Mouse (Mus musculus) midbrain, embryonic 16.5 days (tissue): ENCODE results near the gene Nudt13. TPM values are rescaled to one million over a fixed set of nuclear protein-coding genes. Genes with fewer than 3 reads are reported as not detected.
A peak's percentile ranks its signal among the peaks of the same experiment; 100 is the strongest.

Experiments
- ATAC-seq: fragments of 200-750 bp; cut with Nextera tagmentation; 2 replicates; pipeline ENCODE4 v1.8.0; 2017; ENCODE audit warnings: moderate TSS enrichment
- H3K27ac ChIP-seq: fragments of 300-500 bp; sonication (generic); 2 replicates; pipeline ENCODE4 v1.5.1; 2014; ENCODE audit warnings: mild to moderate bottlenecking, low read length, mixed read lengths
- H3K27me3 ChIP-seq: fragments of 300-500 bp; sonication (generic); 2 replicates; pipeline ENCODE4 v1.6.1; 2014; ENCODE audit warnings: low read depth, low read length, mixed read lengths; ENCODE audit not compliant: control insufficient read depth, insufficient read depth
- H3K36me3 ChIP-seq: fragments of 300-500 bp; sonication (generic); 2 replicates; pipeline ENCODE4 v1.6.1; 2014; ENCODE audit warnings: mild to moderate bottlenecking, low read length, moderate library complexity, mixed read lengths; ENCODE audit not compliant: control insufficient read depth, insufficient read depth
- H3K4me1 ChIP-seq: fragments of 300-500 bp; sonication (generic); 2 replicates; pipeline ENCODE4 v1.6.1; 2014; ENCODE audit warnings: mild to moderate bottlenecking, low read length, mixed read lengths; ENCODE audit not compliant: control insufficient read depth, insufficient read depth
- H3K4me2 ChIP-seq: fragments of 300-500 bp; sonication (generic); 2 replicates; pipeline ENCODE4 v1.6.1; 2014; ENCODE audit warnings: mild to moderate bottlenecking, low read length, mixed read lengths
- H3K4me3 ChIP-seq: fragments of 300-500 bp; sonication (generic); 2 replicates; pipeline ENCODE4 v1.5.1; 2014; ENCODE audit warnings: low read depth, mild to moderate bottlenecking, low read length, moderate library complexity, mixed read lengths
- H3K9ac ChIP-seq: fragments of 300-500 bp; sonication (generic); 2 replicates; pipeline ENCODE4 v1.6.1; 2014; ENCODE audit warnings: low read depth, low read length, mixed read lengths
- H3K9me3 ChIP-seq: fragments of 300-500 bp; sonication (generic); replicated peaks from 2 replicates; pipeline ENCODE4 v1.6.1; 2014; ENCODE audit warnings: mild to moderate bottlenecking, low read length, mixed read lengths; ENCODE audit not compliant: control insufficient read depth, poor library complexity, severe bottlenecking
- WGBS: fragments of 180-500 bp; shearing (Covaris S2); extraction: QIAGEN DNeasy Blood & Tissue Kit; methylation state at CpG from one replicate; pipeline ENCODE4 v1.1.7; 2014; 5-methylcytosine and 5-hydroxymethylcytosine counted together
- polyA plus RNA-seq: library from polyadenylated mRNA; unstranded; fragments of >200 nt; fragmentation: Nextera tagmentation; extraction: Ambion mirVana; gene quantifications from 2 replicates; pipeline ENCODE4 v1.2.1, GENCODE M21; 2015

The Nudt13 gene
- polyA plus RNA-seq, 1 experiment from 2014 or later, result 13.9 TPM

DNA sequence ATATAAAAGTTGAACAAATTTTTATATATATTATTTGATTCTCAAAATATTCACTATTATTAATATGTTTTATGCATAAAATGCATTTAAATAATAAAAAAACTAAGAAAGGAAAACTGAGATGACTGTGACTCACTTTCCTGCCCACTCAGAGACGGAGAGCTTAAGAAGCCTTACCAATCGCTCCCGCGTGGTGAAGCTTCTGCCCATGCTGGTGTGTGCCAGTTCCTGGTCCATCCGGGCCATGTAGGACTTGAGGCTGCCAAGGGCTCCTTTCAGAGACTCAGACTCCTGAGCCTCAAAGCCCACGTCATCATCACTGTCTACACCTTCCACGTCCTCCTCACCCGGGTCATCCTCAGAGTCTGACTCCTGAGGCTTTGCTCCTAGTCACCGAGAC is 29.7 kb downstream of the Nudt13 start:
- no peak for ATAC-seq

DNA sequence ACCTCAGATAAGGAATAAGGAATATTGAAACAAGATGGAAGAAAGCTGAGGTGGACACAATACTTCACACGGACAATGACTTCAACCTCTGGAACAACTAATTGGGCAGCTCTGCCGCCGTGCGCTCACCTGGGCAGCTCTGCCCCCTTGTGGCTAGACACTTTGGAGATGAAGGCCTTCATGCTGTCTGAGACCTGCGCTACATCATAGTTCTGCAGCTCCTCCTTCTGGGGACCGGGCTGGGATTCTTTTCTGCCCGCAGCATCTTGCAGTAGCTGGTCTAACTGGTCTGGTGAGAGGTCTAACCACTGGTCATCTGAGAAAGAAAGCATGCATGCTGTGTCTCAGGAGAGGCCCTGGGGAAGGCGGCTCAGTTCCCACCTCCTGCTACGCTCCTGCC is 34.0 kb downstream of the Nudt13 start:
- no peaks in the 10 kb centered on the region for H3K4me1 ChIP-seq
- no peak overlapping the region for H3K4me2 ChIP-seq
- no peak overlapping the region for H3K27ac ChIP-seq
- no peak for ATAC-seq
- WGBS, result 73% methylated on average over 9 of the region's 9 CpGs
- H3K9ac ChIP-seq, result no peak overlapping the region
- no peaks in the 10 kb centered on the region for H3K9me3 ChIP-seq
- no peaks in the 10 kb centered on the region for H3K27me3 ChIP-seq
- H3K36me3 ChIP-seq, result peaks cover 18% of the 10 kb centered on the region
- no peak overlapping the region for H3K4me3 ChIP-seq

More for the DNA sequence above, 29.7 kb downstream of the Nudt13 start:
- H3K9ac ChIP-seq, result no peak overlapping the region
- no peak overlapping the region for H3K4me2 ChIP-seq
- no peaks in the 10 kb centered on the region for H3K27me3 ChIP-seq
- H3K4me1 ChIP-seq, result no peaks in the 10 kb centered on the region
- 97% methylated on average over 9 of the region's 9 CpGs for WGBS
- no peaks in the 10 kb centered on the region for H3K9me3 ChIP-seq
- no peak overlapping the region for H3K27ac ChIP-seq
- peaks cover 22% of the 10 kb centered on the region for H3K36me3 ChIP-seq
- no peak overlapping the region for H3K4me3 ChIP-seq

DNA sequence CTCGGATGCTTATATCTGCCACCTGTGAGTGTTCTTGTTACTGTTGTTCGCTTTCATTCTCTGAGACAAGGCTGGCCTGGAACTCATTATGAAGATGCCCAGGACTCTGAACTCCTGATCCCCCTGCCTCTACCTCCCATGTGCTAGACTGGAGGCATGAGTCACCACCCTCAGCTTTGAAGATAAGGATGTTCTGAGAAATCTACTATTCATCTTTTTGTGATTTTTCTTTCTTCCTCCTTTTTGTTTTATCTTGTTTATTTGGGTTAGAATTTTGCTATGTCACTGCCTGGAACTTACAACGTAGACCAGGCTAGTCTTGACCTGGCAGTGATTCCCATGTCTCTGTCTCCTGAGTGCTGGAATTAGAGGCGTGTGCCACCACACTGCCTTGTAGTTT is 36.8 kb downstream of the Nudt13 start:
- H3K9ac ChIP-seq, result no peak overlapping the region
- no peak overlapping the region for H3K4me3 ChIP-seq
- H3K27me3 ChIP-seq, result no peaks in the 10 kb centered on the region
- no peak for ATAC-seq
- no peaks in the 10 kb centered on the region for H3K4me1 ChIP-seq
- H3K9me3 ChIP-seq, result no peaks in the 10 kb centered on the region
- H3K36me3 ChIP-seq, result peaks cover 31% of the 10 kb centered on the region
- H3K4me2 ChIP-seq, result no peak overlapping the region
- no peak overlapping the region for H3K27ac ChIP-seq
- 95% methylated on average over 4 of the region's 4 CpGs for WGBS

DNA sequence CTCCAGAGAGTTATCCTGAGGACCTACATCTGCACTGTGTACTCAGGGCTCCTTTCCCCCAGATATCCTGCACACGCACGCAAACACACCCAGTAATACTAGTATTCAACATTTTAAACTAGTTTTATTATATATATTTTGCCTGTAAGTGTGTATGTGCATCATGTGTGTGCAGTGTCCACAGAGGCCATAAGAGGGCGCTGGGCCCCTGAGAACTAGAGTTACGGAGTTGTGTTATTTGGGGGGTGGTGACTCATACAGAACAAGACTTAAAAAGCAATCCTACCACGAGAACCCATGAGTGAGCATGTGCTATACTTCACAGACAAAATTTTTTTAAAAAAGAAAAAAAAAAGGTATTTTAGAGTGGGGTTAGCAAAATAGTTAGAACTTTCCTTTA is 44.9 kb downstream of the Nudt13 start:
- WGBS, result 99% methylated on average over 5 of the region's 5 CpGs
- Histone ChIP-seq H3K27ac (no peak overlapping the region), H3K27me3 (no peaks in the 10 kb centered on the region), H3K9me3 (no peaks in the 10 kb centered on the region), H3K4me3 (no peak overlapping the region), H3K4me2 (no peak overlapping the region), H3K4me1 (no peaks in the 10 kb centered on the region), H3K36me3 (peaks cover 12% of the 10 kb centered on the region), H3K9ac (no peak overlapping the region)
- ATAC-seq, result no peak

DNA sequence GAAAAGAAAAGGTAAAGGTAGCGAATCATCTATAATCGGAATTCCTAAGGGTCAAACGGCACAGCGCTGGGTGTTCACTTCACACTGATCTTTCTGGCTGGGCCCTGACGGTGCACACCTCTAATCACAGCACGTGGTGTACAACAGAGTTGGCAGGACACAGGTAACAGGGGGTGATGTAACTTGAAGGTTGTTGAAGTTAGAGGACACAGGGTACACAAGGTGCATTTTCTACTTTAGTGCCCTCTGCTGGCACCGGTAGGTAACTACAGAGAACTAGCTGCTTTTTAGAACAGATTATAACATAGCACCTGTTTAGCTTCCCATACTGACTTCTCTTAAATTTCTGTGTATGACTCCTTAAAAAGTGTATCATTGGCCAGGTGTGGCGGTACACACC is 45.7 kb downstream of the Nudt13 start:
- Histone ChIP-seq H3K9ac (no peak overlapping the region), H3K27ac (no peak overlapping the region), H3K9me3 (no peaks in the 10 kb centered on the region), H3K36me3 (peaks cover 11% of the 10 kb centered on the region), H3K4me3 (no peak overlapping the region), H3K27me3 (no peaks in the 10 kb centered on the region), H3K4me2 (no peak overlapping the region), H3K4me1 (no peaks in the 10 kb centered on the region)
- 85% methylated on average over 8 of the region's 8 CpGs for WGBS
- ATAC-seq, result no peak

DNA sequence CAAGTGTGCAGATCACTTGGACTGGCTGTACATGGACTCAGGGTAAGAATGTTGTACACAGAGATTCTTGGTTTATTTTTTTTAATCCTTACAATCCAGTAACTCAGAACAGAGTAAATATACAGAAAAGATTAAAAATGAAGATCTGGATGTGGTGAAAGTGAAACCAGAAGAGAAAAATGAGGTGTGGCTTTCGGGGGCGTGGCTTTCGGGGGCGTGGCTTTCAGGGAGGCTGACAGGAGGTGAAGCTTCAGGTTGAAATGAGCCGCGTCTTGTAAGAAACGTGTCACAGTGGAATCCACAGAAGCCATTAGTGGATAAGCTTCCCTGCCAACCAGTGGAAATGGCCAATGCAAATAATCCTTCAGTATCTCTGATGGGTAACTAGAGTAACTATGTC is 46.4 kb downstream of the Nudt13 start:
- Histone ChIP-seq H3K27ac (no peak overlapping the region), H3K36me3 (peaks cover 5% of the 10 kb centered on the region), H3K9ac (no peak overlapping the region), H3K4me3 (no peak overlapping the region), H3K4me2 (no peak overlapping the region), H3K9me3 (no peaks in the 10 kb centered on the region), H3K27me3 (no peaks in the 10 kb centered on the region), H3K4me1 (peaks cover 5% of the 10 kb centered on the region)
- ATAC-seq, result no peak
- WGBS, result 88% methylated on average over 7 of the region's 7 CpGs

DNA sequence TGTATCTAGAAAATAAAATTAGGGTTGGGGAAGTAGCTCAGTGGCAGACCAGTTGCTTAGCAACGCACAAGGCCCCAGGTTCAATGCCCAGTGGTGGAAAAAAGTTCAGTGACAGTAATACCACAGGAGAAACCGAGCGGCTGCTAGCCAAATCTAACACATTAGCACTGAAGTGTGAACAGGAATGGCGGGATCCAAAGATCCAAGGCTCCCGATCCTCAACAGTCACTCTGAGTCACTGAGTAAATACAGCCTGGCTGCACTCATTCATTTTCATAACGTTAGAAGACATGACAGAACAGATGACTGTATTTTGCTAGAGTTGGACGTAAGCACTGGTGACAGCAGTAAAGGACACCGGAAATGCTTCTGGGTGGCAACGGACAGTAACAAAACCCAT is 51.4 kb downstream of the Nudt13 start:
- no peak overlapping the region for H3K9ac ChIP-seq
- 0 out of 2 replicates have a peak, but pooled peaks cover 2% of the 10 kb centered on the region for H3K36me3 ChIP-seq
- H3K27ac ChIP-seq, result no peak overlapping the region
- no peaks in the 10 kb centered on the region for H3K27me3 ChIP-seq
- no peak overlapping the region for H3K4me2 ChIP-seq
- H3K9me3 ChIP-seq, result no peaks in the 10 kb centered on the region
- no peak overlapping the region for H3K4me3 ChIP-seq
- no peak for ATAC-seq
- H3K4me1 ChIP-seq, result peaks cover 21% of the 10 kb centered on the region
- WGBS, result 89% methylated on average over 9 of the region's 9 CpGs

DNA sequence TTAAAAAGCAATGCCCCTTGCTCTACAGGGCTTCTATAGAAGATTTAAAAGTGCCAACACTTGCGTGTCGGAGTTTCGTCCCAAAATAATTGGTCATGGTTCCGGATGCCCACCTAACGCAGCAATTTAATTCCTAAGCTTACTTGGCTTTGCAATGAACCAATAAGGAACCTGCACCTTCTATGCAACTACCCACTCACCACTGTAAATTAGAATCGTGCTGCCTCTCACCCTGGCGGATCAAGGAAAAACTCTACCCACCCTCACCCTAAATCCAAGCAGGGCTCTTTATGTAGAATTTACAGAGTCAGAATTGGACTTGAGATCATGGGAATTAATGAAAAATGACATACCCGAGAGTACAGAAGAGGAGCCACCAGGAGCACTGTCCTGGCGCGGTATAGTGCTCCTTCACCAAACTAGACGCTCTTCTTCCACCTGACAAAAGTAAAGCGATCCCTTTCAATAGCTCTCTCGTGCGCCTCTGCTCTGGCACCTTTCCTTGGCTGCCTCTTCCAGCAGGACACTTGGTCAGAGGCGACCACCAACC is 53.0 kb downstream of the Nudt13 start:
- Histone ChIP-seq H3K27me3 (no peaks in the 10 kb centered on the region), H3K9me3 (no peaks in the 10 kb centered on the region), H3K9ac (peak overlapping the region; percentile 92), H3K36me3 (peaks cover 2% of the 10 kb centered on the region; the same call in 1 of the 2 replicates), H3K4me1 (peaks cover 21% of the 10 kb centered on the region), H3K27ac (peak overlapping the region; percentile 92), H3K4me2 (peak overlapping the region; percentile 82), H3K4me3 (peak overlapping the region; percentile 90)
- peak; percentile 85 for ATAC-seq
- 3% methylated on average over 15 of the region's 15 CpGs for WGBS

DNA sequence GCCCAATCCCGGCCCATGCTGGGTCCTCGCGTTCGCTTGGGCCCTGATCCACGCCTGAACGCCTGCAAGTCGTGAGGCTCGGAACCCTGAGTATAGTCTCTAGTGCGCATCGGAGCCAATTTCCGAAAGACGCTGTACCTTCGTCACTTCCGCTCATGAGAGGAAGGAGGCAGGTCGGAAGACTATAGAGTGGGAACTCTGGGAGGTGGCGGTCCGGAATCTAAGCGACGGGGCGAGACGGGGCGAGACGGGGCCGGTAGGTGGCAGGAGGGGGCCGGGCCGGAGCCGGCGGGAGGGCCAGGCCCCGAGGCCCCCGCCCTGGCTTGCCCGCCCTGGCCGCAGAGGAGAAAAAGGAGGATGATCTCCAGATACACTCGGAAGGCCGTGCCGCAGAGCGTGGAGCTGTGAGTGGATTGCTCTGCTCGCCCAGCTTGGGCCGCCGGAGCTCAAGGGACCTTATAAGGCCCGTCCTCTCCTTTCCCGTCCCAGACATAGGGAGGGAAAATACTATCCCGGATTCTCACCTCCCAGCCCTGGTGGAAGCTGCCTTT is 53.6 kb downstream of the Nudt13 start, which contains the start of the genes Ecd and Fam149b:
Ecd (minus strand) TSS at position 131 of the 551 bp plus-strand sequence.
Fam149b (plus strand) TSS at position 172 of the 551 bp plus-strand sequence.
- peak within 1 kb of the TSS; percentile 92 for H3K9ac ChIP-seq
- under 1% methylated on average over 42 of the region's 42 CpGs for WGBS
- no peaks in the 10 kb centered on the region for H3K27me3 ChIP-seq
- H3K4me3 ChIP-seq, result peak within 1 kb of the TSS; percentile 90
- peak within 1 kb of the TSS; percentile 94 for H3K4me2 ChIP-seq
- H3K4me1 ChIP-seq, result peaks cover 21% of the 10 kb centered on the region
- ATAC-seq, result peak; percentile 98
- H3K27ac ChIP-seq, result peak within 1 kb of the TSS; percentile 92
- H3K9me3 ChIP-seq, result no peaks in the 10 kb centered on the region
- H3K36me3 ChIP-seq, result peaks cover 7% of the 10 kb centered on the region; the same call in 1 of the 2 replicates
